Mouse (Mus musculus): ENCODE data around the gene Stard5.

DNA sequence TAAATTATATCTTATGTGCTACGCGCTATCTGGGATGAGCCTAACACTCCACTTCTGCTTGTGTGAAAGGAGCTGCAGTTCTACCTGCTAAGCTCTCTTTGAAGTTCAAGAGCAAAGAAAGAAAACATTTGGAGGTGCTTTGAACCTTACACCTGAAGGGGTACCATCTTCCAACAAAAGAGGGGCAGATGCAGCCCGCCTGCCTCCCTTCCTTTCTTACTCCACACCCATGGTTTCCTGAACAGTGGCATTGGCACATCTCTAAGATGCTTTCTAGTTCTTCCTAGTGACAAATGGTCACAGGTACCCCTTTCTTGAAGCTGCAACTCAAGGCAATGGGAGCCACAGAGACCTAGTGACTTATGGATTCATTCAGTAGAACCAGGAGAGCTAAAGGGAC lies 30.0 kb downstream of the Stard5 start:
- TF ChIP-seq POLR2A (IDR thresholded peaks at IDR 0.05; ENCODE audit: borderline replicate concordance, extremely low read depth, low read depth, low read length) (no peak), CTCF (IDR thresholded peaks at IDR 0.05; ENCODE audit: insufficient read depth, low read length) (no peak)
